Mouse (Mus musculus): ENCODE results near the gene Gm42674. TPM values are rescaled to one million over a fixed set of nuclear protein-coding genes. Genes with fewer than 3 reads are reported as not detected.

Gene Gm42674
- polyA plus RNA-seq, 1 experiment from 2014 or later, result not detected

GRCm38 (mm10) chr3:90625496-90625895, 23.8 kb downstream of the Gm42674 start:
- Histone ChIP-seq H3K4me1 (replicated peaks) (peaks cover 12% of the 10 kb centered on the region), H3K9me3 (replicated peaks) (no peaks in the 10 kb centered on the region), H3K4me2 (no peak overlapping the region), H3K36me3 (no peaks in the 10 kb centered on the region), H3K27me3 (no peaks in the 10 kb centered on the region), H3K27ac (no peak overlapping the region), H3K4me3 (no peak overlapping the region), H3K9ac (no peak overlapping the region)
- no peak for ATAC-seq (replicated peaks; ENCODE audit: insufficient number of reproducible peaks, insufficient read depth, low FRiP score, low read depth)
- 79% methylated on average over 5 of the region's 5 CpGs for WGBS

GRCm38 (mm10) chr3:90626266-90627021, 24.7 kb downstream of the Gm42674 start:
- Histone ChIP-seq H3K9ac (no peak overlapping the region), H3K9me3 (replicated peaks) (no peaks in the 10 kb centered on the region), H3K4me2 (no peak overlapping the region), H3K4me3 (no peak overlapping the region), H3K36me3 (no peaks in the 10 kb centered on the region), H3K27me3 (no peaks in the 10 kb centered on the region), H3K27ac (no peak overlapping the region), H3K4me1 (replicated peaks) (peaks cover 12% of the 10 kb centered on the region)
- no peak for ATAC-seq (replicated peaks; ENCODE audit: insufficient number of reproducible peaks, insufficient read depth, low FRiP score, low read depth)
- 64% methylated on average over 9 of the region's 9 CpGs for WGBS

- no peaks in the 10 kb centered on the region for H3K36me3 ChIP-seq
- H3K4me3 ChIP-seq, result no peak overlapping the region
- no peak overlapping the region for H3K4me2 ChIP-seq
- WGBS, result 82% methylated on average over 5 of the region's 5 CpGs
- H3K9ac ChIP-seq, result no peak overlapping the region
- no peak overlapping the region for H3K27ac ChIP-seq
- H3K4me1 ChIP-seq (replicated peaks), result peaks cover 12% of the 10 kb centered on the region
- H3K27me3 ChIP-seq, result no peaks in the 10 kb centered on the region
- no peaks in the 10 kb centered on the region for H3K9me3 ChIP-seq (replicated peaks)
- no peak for ATAC-seq (replicated peaks; ENCODE audit: insufficient number of reproducible peaks, insufficient read depth, low FRiP score, low read depth)
Observed at GRCm38 (mm10) chr3:90627366-90627765, 25.7 kb downstream of the Gm42674 start.

GRCm38 (mm10) chr3:90627807-90628206, 26.1 kb downstream of the Gm42674 start:
- no peak overlapping the region for H3K27ac ChIP-seq
- H3K4me3 ChIP-seq, result no peak overlapping the region
- no peak overlapping the region for H3K9ac ChIP-seq
- WGBS, result 57% methylated on average over 4 of the region's 4 CpGs
- H3K36me3 ChIP-seq, result no peaks in the 10 kb centered on the region
- H3K4me2 ChIP-seq, result no peak overlapping the region
- H3K4me1 ChIP-seq (replicated peaks), result peaks cover 12% of the 10 kb centered on the region
- ATAC-seq (replicated peaks; ENCODE audit: insufficient number of reproducible peaks, insufficient read depth, low FRiP score, low read depth), result no peak
- no peaks in the 10 kb centered on the region for H3K27me3 ChIP-seq
- H3K9me3 ChIP-seq (replicated peaks), result no peaks in the 10 kb centered on the region

GRCm38 (mm10) chr3:90629298-90629697, 27.6 kb downstream of the Gm42674 start:
- no peak for ATAC-seq (replicated peaks; ENCODE audit: insufficient number of reproducible peaks, insufficient read depth, low FRiP score, low read depth)
- Histone ChIP-seq H3K9me3 (replicated peaks) (no peaks in the 10 kb centered on the region), H3K27ac (no peak overlapping the region), H3K4me2 (no peak overlapping the region), H3K4me1 (replicated peaks) (no peaks in the 10 kb centered on the region), H3K36me3 (no peaks in the 10 kb centered on the region), H3K9ac (no peak overlapping the region), H3K27me3 (no peaks in the 10 kb centered on the region), H3K4me3 (no peak overlapping the region)
- 67% methylated on average over 2 of the region's 2 CpGs for WGBS

GRCm38 (mm10) chr3:90631984-90632383, 30.3 kb downstream of the Gm42674 start:
- H3K9ac ChIP-seq, result no peak overlapping the region
- no peaks in the 10 kb centered on the region for H3K36me3 ChIP-seq
- ATAC-seq (replicated peaks; ENCODE audit: insufficient number of reproducible peaks, insufficient read depth, low FRiP score, low read depth), result no peak
- H3K27me3 ChIP-seq, result no peaks in the 10 kb centered on the region
- H3K27ac ChIP-seq, result no peak overlapping the region
- H3K4me2 ChIP-seq, result no peak overlapping the region
- H3K9me3 ChIP-seq (replicated peaks), result no peaks in the 10 kb centered on the region
- H3K4me3 ChIP-seq, result no peak overlapping the region
- no peaks in the 10 kb centered on the region for H3K4me1 ChIP-seq (replicated peaks)
- WGBS, result 49% methylated on average over 2 of the region's 2 CpGs

- Histone ChIP-seq H3K4me3 (no peak overlapping the region), H3K4me2 (no peak overlapping the region), H3K36me3 (no peaks in the 10 kb centered on the region), H3K4me1 (replicated peaks) (no peaks in the 10 kb centered on the region), H3K9ac (no peak overlapping the region), H3K27ac (no peak overlapping the region), H3K27me3 (no peaks in the 10 kb centered on the region), H3K9me3 (replicated peaks) (no peaks in the 10 kb centered on the region)
- no peak for ATAC-seq (replicated peaks; ENCODE audit: insufficient number of reproducible peaks, insufficient read depth, low FRiP score, low read depth)
- 33% methylated on average over 1 of the region's 1 CpGs for WGBS
Observed at GRCm38 (mm10) chr3:90638511-90639275, 37.0 kb downstream of the Gm42674 start.

- Histone ChIP-seq H3K4me3 (no peak overlapping the region), H3K9me3 (replicated peaks) (no peaks in the 10 kb centered on the region), H3K4me2 (no peak overlapping the region), H3K27me3 (no peaks in the 10 kb centered on the region), H3K27ac (no peak overlapping the region), H3K36me3 (no peaks in the 10 kb centered on the region), H3K4me1 (replicated peaks) (no peaks in the 10 kb centered on the region), H3K9ac (no peak overlapping the region)
- ATAC-seq (replicated peaks; ENCODE audit: insufficient number of reproducible peaks, insufficient read depth, low FRiP score, low read depth), result no peak
- 53% methylated on average over 7 of the region's 7 CpGs for WGBS
Observed at GRCm38 (mm10) chr3:90639511-90640154, 37.9 kb downstream of the Gm42674 start.

GRCm38 (mm10) chr3:90640981-90641380, 39.3 kb downstream of the Gm42674 start:
- Histone ChIP-seq H3K4me2 (no peak overlapping the region), H3K4me3 (no peak overlapping the region), H3K36me3 (no peaks in the 10 kb centered on the region), H3K9me3 (replicated peaks) (no peaks in the 10 kb centered on the region), H3K4me1 (replicated peaks) (no peaks in the 10 kb centered on the region), H3K27ac (no peak overlapping the region), H3K9ac (no peak overlapping the region), H3K27me3 (no peaks in the 10 kb centered on the region)
- ATAC-seq (replicated peaks; ENCODE audit: insufficient number of reproducible peaks, insufficient read depth, low FRiP score, low read depth), result no peak
- 73% methylated on average over 7 of the region's 7 CpGs for WGBS

- Histone ChIP-seq H3K4me2 (no peak overlapping the region), H3K4me3 (no peak overlapping the region), H3K9me3 (replicated peaks) (no peaks in the 10 kb centered on the region), H3K4me1 (replicated peaks) (no peaks in the 10 kb centered on the region), H3K36me3 (no peaks in the 10 kb centered on the region), H3K27me3 (no peaks in the 10 kb centered on the region), H3K27ac (no peak overlapping the region), H3K9ac (no peak overlapping the region)
- ATAC-seq (replicated peaks; ENCODE audit: insufficient number of reproducible peaks, insufficient read depth, low FRiP score, low read depth), result no peak
- 48% methylated on average over 3 of the region's 3 CpGs for WGBS
Observed at GRCm38 (mm10) chr3:90644220-90644619, 42.5 kb downstream of the Gm42674 start.

GRCm38 (mm10) chr3:90647291-90647690, 45.6 kb downstream of the Gm42674 start:
- Histone ChIP-seq H3K27me3 (no peaks in the 10 kb centered on the region), H3K4me2 (no peak overlapping the region), H3K27ac (no peak overlapping the region), H3K9me3 (replicated peaks) (no peaks in the 10 kb centered on the region), H3K9ac (no peak overlapping the region), H3K4me1 (replicated peaks) (no peaks in the 10 kb centered on the region), H3K4me3 (no peak overlapping the region), H3K36me3 (no peaks in the 10 kb centered on the region)
- ATAC-seq (replicated peaks; ENCODE audit: insufficient number of reproducible peaks, insufficient read depth, low FRiP score, low read depth), result no peak
- 54% methylated on average over 1 of the region's 1 CpGs for WGBS
